ENCODE assay signal across 9 mouse cellular contexts in the genomic region with DNA sequence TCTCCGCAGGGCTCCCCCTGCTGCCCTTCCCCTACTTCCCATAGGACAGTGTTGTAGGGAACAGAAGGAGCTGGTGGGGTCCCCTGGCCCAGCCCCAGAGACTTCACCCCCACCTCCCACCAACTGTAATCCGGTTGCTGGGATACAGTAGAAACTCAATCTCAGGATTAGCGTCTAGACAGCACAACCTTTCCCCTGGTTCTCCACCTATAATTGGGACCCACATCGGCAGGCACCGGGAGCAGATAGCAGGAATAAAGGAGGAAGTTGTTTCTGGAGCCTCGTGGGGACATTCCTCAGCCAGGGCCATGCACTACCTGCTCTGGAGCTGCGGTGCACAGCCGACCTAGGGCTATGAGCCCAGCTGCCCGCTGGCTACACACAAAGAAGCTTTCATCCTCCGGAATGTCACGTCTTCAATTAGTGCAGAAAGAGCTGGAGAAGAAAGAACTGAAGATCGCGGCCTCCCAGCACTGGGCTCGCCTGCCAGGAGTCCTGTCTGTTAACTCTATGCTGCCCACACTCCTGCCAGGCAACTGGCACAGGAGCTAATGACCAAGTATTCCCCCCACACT. TPM values are rescaled to one million over a fixed set of nuclear protein-coding genes. Genes with fewer than 3 reads are reported as not detected.
DNase-seq lines count a peak whose midpoint lies in the region; ATAC-seq lines count a peak whose summit lies in the region.
"Had no signal": no experiment of that assay in that cellular context is flagged by ENCODE, and none has a peak within 500 bp of the region (broad histone marks: within the 10 kb centered on the region; RNA-seq: fewer than 3 reads in every experiment).

No protein-coding gene starts in this region.

- 28% methylated on average over 14 of the region's 14 CpGs for WGBS in liver, embryonic 11.5 days
- 37% methylated on average over 14 of the region's 14 CpGs for WGBS in liver, embryonic 12.5 days (ENCODE audit: insufficient replicate concordance)
- under 1% methylated on average over 14 of the region's 14 CpGs for WGBS in forebrain, embryonic 16.5 days
- 7% methylated on average over 14 of the region's 14 CpGs for WGBS in limb, embryonic 11.5 days
- 11% methylated on average over 14 of the region's 14 CpGs for WGBS in stomach, embryonic 14.5 days

- no peaks in the 10 kb centered on the region for H3K36me3 ChIP-seq in liver, embryonic 11.5 days (ENCODE audit: control insufficient read depth, insufficient read depth, low read length)
- no peaks in the 10 kb centered on the region for H3K36me3 ChIP-seq in liver, embryonic 12.5 days
- no peaks in the 10 kb centered on the region for H3K36me3 ChIP-seq in forebrain, embryonic 16.5 days (ENCODE audit: control insufficient read depth, insufficient read depth)
- H3K36me3 ChIP-seq in limb, embryonic 11.5 days (ENCODE audit: control insufficient read depth, insufficient read depth, low read length): no peaks in the 10 kb centered on the region
- H3K36me3 ChIP-seq in stomach, embryonic 14.5 days (ENCODE audit: control insufficient read depth, insufficient read depth, low read length): no peaks in the 10 kb centered on the region

- no peaks in the 10 kb centered on the region for H3K9me3 ChIP-seq in liver, embryonic 11.5 days (ENCODE audit: control insufficient read depth, low read length)
- no peaks in the 10 kb centered on the region for H3K9me3 ChIP-seq in liver, embryonic 12.5 days (replicated peaks)
- no peaks in the 10 kb centered on the region for H3K9me3 ChIP-seq in forebrain, embryonic 16.5 days (ENCODE audit: control insufficient read depth, low read length)
- no peaks in the 10 kb centered on the region for H3K9me3 ChIP-seq in limb, embryonic 11.5 days (ENCODE audit: control insufficient read depth, low read length)
- H3K9me3 ChIP-seq in stomach, embryonic 14.5 days (ENCODE audit: control insufficient read depth, low read depth, low read length): no peaks in the 10 kb centered on the region

- H3K4me1 ChIP-seq in liver, embryonic 11.5 days (replicated peaks; ENCODE audit: control insufficient read depth, insufficient read depth, low read length): peaks cover 37% of the 10 kb centered on the region
- peaks cover 72% of the 10 kb centered on the region for H3K4me1 ChIP-seq in liver, embryonic 12.5 days
- H3K4me1 ChIP-seq in forebrain, embryonic 16.5 days (replicated peaks; ENCODE audit: control insufficient read depth, insufficient read depth, low read length): peaks cover 19% of the 10 kb centered on the region
- peaks cover 24% of the 10 kb centered on the region for H3K4me1 ChIP-seq in limb, embryonic 11.5 days (ENCODE audit: control insufficient read depth, insufficient read depth, low read length)
- H3K4me1 ChIP-seq in stomach, embryonic 14.5 days (ENCODE audit: control insufficient read depth, insufficient read depth, low read length): peaks cover 15% of the 10 kb centered on the region

- no peak overlapping the region for H3K4me3 ChIP-seq in liver, embryonic 11.5 days (ENCODE audit: low read depth, low read length)
- no peak overlapping the region for H3K4me3 ChIP-seq in liver, embryonic 12.5 days
- no peak overlapping the region for H3K4me3 ChIP-seq in forebrain, embryonic 16.5 days (replicated peaks; ENCODE audit: low read length)
- H3K4me3 ChIP-seq in limb, embryonic 11.5 days (ENCODE audit: low read depth, low read length): no peak overlapping the region
- H3K4me3 ChIP-seq in stomach, embryonic 14.5 days (ENCODE audit: low read depth, low read length): no peak overlapping the region

- H3K27ac ChIP-seq in liver, embryonic 11.5 days (ENCODE audit: low read depth, low read length): peak overlapping the region; percentile 41; the same call in 1 of the 2 replicates
- no peak overlapping the region; the same call in 1 of the 2 replicates for H3K27ac ChIP-seq in liver, embryonic 12.5 days
- peak overlapping the region; percentile 32; the same call in 1 of the 2 replicates for H3K27ac ChIP-seq in forebrain, embryonic 16.5 days (ENCODE audit: low read length)
- H3K27ac ChIP-seq in limb, embryonic 11.5 days (replicated peaks; ENCODE audit: low read depth, low read length): peak overlapping the region; percentile 14; the same call in 1 of the 2 replicates
- H3K27ac ChIP-seq in stomach, embryonic 14.5 days (ENCODE audit: low read length): peak overlapping the region; percentile 18; the same call in 1 of the 2 replicates

- H3K27me3 ChIP-seq in liver, embryonic 11.5 days (replicated peaks; ENCODE audit: control insufficient read depth, insufficient read depth, low read length): no peaks in the 10 kb centered on the region
- H3K27me3 ChIP-seq in liver, embryonic 12.5 days (replicated peaks): peaks cover 10% of the 10 kb centered on the region; the same call in 1 of the 2 replicates
- H3K27me3 ChIP-seq in forebrain, embryonic 16.5 days (replicated peaks; ENCODE audit: control insufficient read depth, insufficient read depth, low read length): no peaks in the 10 kb centered on the region
- H3K27me3 ChIP-seq in limb, embryonic 11.5 days (ENCODE audit: control insufficient read depth, insufficient read depth, low read length): no peaks in the 10 kb centered on the region
- no peaks in the 10 kb centered on the region for H3K27me3 ChIP-seq in stomach, embryonic 14.5 days (ENCODE audit: control insufficient read depth, insufficient read depth, low read length)

- ATAC-seq in liver, embryonic 11.5 days (replicated peaks; ENCODE audit: low FRiP score): no peak
- ATAC-seq in liver, embryonic 12.5 days: no peak
- peak; percentile 68 for ATAC-seq in forebrain, embryonic 16.5 days
- ATAC-seq in limb, embryonic 11.5 days (ENCODE audit: insufficient number of reproducible peaks, low FRiP score, low TSS enrichment, low read depth): no peak
- peak; percentile 16; the same call in 1 of the 2 replicates for ATAC-seq in stomach, embryonic 14.5 days (ENCODE audit: insufficient number of reproducible peaks, insufficient read depth, low FRiP score, low read depth)

- no peak overlapping the region; the same call in 1 of the 2 replicates for H3K9ac ChIP-seq in liver, embryonic 11.5 days (ENCODE audit: low read depth, low read length)
- no peak overlapping the region for H3K9ac ChIP-seq in liver, embryonic 12.5 days
- no peak overlapping the region; the same call in 1 of the 2 replicates for H3K9ac ChIP-seq in forebrain, embryonic 16.5 days (replicated peaks; ENCODE audit: low read depth, low read length)
- H3K9ac ChIP-seq in limb, embryonic 11.5 days (ENCODE audit: low read length): peak overlapping the region; percentile 22; the same call in 1 of the 2 replicates
- no peak overlapping the region for H3K9ac ChIP-seq in stomach, embryonic 14.5 days (replicated peaks; ENCODE audit: low read depth, low read length)

- DNase-seq in liver, embryonic 11.5 days (ENCODE audit: low spot score): no peak
- DNase-seq in limb, embryonic 11.5 days (ENCODE audit: low spot score): peak; percentile 51
- no peak for DNase-seq in urinary bladder, postnatal 10 days (ENCODE audit: low spot score)
- DNase-seq in ovary, adult 18-20 months (ENCODE audit: low spot score): no peak
- DNase-seq in gastrocnemius, postnatal 25 days: no peak
- DNase-seq: gastrocnemius, postnatal 36 days had no signal

- H3K4me2 ChIP-seq in liver, embryonic 11.5 days: peak overlapping the region; percentile 10; the same call in 1 of the 2 replicates
- no peak overlapping the region for H3K4me2 ChIP-seq in liver, embryonic 12.5 days
- H3K4me2 ChIP-seq in forebrain, embryonic 16.5 days (ENCODE audit: low read length): peak overlapping the region; percentile 40
- H3K4me2 ChIP-seq in limb, embryonic 11.5 days (ENCODE audit: low read depth, severe bottlenecking): peak overlapping the region; percentile 32
- no peak overlapping the region for H3K4me2 ChIP-seq in stomach, embryonic 14.5 days (replicated peaks; ENCODE audit: low read depth, low read length)

RNA-seq across cellular contexts. Expression of a gene that starts 15.3 kb away (rescaled TPM):
- polyA plus RNA-seq in liver, embryonic 11.5 days (2014; fragmentation: Nextera tagmentation; extraction: Ambion mirVana): 55.3 and 60.2 TPM in 2 replicates
- 38.3 and 42.4 TPM in 2 replicates for polyA plus RNA-seq in liver, embryonic 12.5 days (2016; fragmentation: Nextera tagmentation; extraction: Ambion mirVana)
- polyA plus RNA-seq in forebrain, embryonic 16.5 days (2015; fragmentation: Nextera tagmentation; extraction: Ambion mirVana): 21.7 and 26.2 TPM in 2 replicates
- 63.0 and 77.1 TPM in 2 replicates for polyA plus RNA-seq in limb, embryonic 11.5 days (2014; fragmentation: Nextera tagmentation; extraction: Ambion mirVana)
- 49.8 and 56.3 TPM in 2 replicates for polyA plus RNA-seq in stomach, embryonic 14.5 days (2014; fragmentation: Nextera tagmentation; extraction: Ambion mirVana)
- 10 to 100 TPM in 1 of 2 experiments, 1 to 10 TPM in 1; 9.0 to 12.9 TPM for total RNA-seq in gastrocnemius, postnatal 25 days (2021)

Comparison
In these comparisons a context has a peak if more than half of its experiments do, and no peak if none do; other contexts are left out.
1. H3K4me2 ChIP-seq: peak in liver, embryonic 11.5 days (single experiment), forebrain, embryonic 16.5 days (single experiment) and limb, embryonic 11.5 days (single experiment); none in liver, embryonic 12.5 days (single experiment) and stomach, embryonic 14.5 days (single experiment).
2. ATAC-seq: peak in forebrain, embryonic 16.5 days (single experiment) and stomach, embryonic 14.5 days (single experiment); none in liver, embryonic 11.5 days (single experiment), liver, embryonic 12.5 days (single experiment) and limb, embryonic 11.5 days (single experiment).